Mouse (Mus musculus) hindbrain, embryonic 10.5 days (tissue): ENCODE results near the gene Rae1. TPM values are rescaled to one million over a fixed set of nuclear protein-coding genes. Genes with fewer than 3 reads are reported as not detected.

Source experiments
- DNase-seq: peaks from one replicate; pipeline ENCODE4 v3.0.0-alpha.2; 2017; ENCODE audit warnings: low spot score
- H3K27ac ChIP-seq: fragments of 300-500 bp; sonication (generic); 2 replicates; pipeline ENCODE4 v1.5.1; 2016; ENCODE audit warnings: mild to moderate bottlenecking, moderate library complexity
- H3K27me3 ChIP-seq: fragments of 300-500 bp; sonication (generic); 2 replicates; pipeline ENCODE4 v1.6.1; 2016; ENCODE audit warnings: mild to moderate bottlenecking; ENCODE audit not compliant: poor library complexity, insufficient read depth, severe bottlenecking
- H3K36me3 ChIP-seq: fragments of 300-500 bp; sonication (generic); 2 replicates; pipeline ENCODE4 v1.6.1; 2016; ENCODE audit warnings: mild to moderate bottlenecking, moderate library complexity
- H3K4me1 ChIP-seq: fragments of 300-500 bp; sonication (generic); replicated peaks from 2 replicates; pipeline ENCODE4 v1.6.1; 2016; ENCODE audit warnings: mild to moderate bottlenecking
- H3K4me3 ChIP-seq: fragments of 300-500 bp; sonication (generic); 2 replicates; pipeline ENCODE4 v1.5.1; 2016; ENCODE audit warnings: mild to moderate bottlenecking, moderate library complexity
- H3K9me3 ChIP-seq: fragments of 300-500 bp; sonication (generic); 2 replicates; pipeline ENCODE4 v1.6.1; 2016; ENCODE audit warnings: mild to moderate bottlenecking, moderate library complexity
- WGBS: fragments of 180-500 bp; shearing (Covaris S2); methylation state at CpG from one replicate; pipeline ENCODE4 v1.1.7; 2016; 5-methylcytosine and 5-hydroxymethylcytosine counted together
- polyA plus RNA-seq: library from polyadenylated mRNA; unstranded; fragments of >200 nt; fragmentation: Nextera tagmentation; extraction: Ambion mirVana; gene quantifications from 2 replicates; pipeline ENCODE4 v1.2.1, GENCODE M21; 2016

Rae1 gene
- polyA plus RNA-seq, 1 experiment from 2014 or later = 158 TPM

- H3K27ac ChIP-seq = no peak overlapping the region
- WGBS = 34% methylated on average over 7 of the region's 7 CpGs
- peaks cover 41% of the 10 kb centered on the region for H3K4me1 ChIP-seq
These were observed 25.2 kb upstream of the Rae1 start for GRCm38 (mm10) chr2:172974701-172975100.

DNA sequence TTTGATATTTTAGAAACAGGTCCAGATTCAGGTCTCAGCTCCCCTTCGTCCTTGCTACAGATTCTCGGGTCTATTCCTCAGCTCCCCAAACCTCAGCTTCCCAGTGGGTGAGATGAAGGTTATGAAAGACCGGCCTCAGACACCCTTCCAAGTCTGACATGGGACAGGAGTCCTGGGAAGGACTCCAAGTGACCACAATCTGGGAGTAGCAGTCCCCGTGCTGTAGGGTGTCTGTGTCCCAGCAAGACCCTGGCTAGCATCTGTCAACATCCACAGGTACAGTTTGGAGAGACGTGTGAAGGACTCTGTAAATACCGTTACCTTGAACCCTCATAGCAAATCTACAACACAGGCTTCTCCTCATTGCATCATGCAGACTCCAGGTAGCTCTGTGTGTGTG, 24.8 kb upstream of the Rae1 start:
- peaks cover 8% of the 10 kb centered on the region for H3K9me3 ChIP-seq
- H3K4me1 ChIP-seq = peaks cover 41% of the 10 kb centered on the region
- 85% methylated on average over 6 of the region's 6 CpGs for WGBS
- no peak overlapping the region for H3K27ac ChIP-seq
- no peak for DNase-seq
- H3K36me3 ChIP-seq = no peaks in the 10 kb centered on the region
- peaks cover 19% of the 10 kb centered on the region for H3K27me3 ChIP-seq
- H3K4me3 ChIP-seq = no peak overlapping the region

More at GRCm38 (mm10) chr2:172974701-172975100, 25.2 kb upstream of the Rae1 start:
- Histone ChIP-seq H3K36me3 (no peaks in the 10 kb centered on the region), H3K27me3 (peaks cover 19% of the 10 kb centered on the region), H3K9me3 (peaks cover 4% of the 10 kb centered on the region), H3K4me3 (no peak overlapping the region)
- no peak for DNase-seq

DNA sequence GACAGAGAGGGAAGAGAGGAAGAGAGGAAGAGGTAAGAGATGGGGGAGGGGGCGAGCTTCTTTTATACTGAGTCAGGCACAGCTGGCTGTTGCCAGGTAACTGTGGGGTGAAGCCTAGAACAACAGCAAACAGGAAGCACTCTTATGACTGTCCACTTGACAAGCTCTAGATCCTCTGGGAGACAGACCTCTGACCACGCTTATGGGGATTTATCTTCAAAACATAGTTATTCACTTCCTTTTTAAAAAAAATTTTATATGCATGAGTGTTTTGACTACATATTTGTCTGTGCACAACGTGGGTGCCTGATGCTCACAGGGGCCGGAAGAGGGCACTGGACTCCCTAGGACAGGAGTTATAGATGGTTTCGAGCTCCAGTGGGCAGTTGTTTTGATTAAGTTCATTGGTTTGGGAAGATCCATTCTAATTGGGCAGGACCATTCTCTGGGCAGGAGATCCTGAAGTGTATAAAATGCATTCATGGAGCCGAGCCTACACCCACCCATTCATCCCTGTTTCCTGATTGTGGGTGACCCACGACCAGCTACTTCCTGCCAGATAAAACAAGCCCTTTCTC, 23.2 kb upstream of the Rae1 start:
- Histone ChIP-seq H3K4me3 (peak overlapping the region; percentile 23; the same call in 1 of the 2 replicates), H3K36me3 (no peaks in the 10 kb centered on the region), H3K27ac (peak overlapping the region; percentile 81; the same call in 1 of the 2 replicates), H3K4me1 (peaks cover 41% of the 10 kb centered on the region), H3K9me3 (peaks cover 8% of the 10 kb centered on the region), H3K27me3 (peaks cover 19% of the 10 kb centered on the region)
- 27% methylated on average over 7 of the region's 7 CpGs for WGBS
- no peak for DNase-seq

DNA sequence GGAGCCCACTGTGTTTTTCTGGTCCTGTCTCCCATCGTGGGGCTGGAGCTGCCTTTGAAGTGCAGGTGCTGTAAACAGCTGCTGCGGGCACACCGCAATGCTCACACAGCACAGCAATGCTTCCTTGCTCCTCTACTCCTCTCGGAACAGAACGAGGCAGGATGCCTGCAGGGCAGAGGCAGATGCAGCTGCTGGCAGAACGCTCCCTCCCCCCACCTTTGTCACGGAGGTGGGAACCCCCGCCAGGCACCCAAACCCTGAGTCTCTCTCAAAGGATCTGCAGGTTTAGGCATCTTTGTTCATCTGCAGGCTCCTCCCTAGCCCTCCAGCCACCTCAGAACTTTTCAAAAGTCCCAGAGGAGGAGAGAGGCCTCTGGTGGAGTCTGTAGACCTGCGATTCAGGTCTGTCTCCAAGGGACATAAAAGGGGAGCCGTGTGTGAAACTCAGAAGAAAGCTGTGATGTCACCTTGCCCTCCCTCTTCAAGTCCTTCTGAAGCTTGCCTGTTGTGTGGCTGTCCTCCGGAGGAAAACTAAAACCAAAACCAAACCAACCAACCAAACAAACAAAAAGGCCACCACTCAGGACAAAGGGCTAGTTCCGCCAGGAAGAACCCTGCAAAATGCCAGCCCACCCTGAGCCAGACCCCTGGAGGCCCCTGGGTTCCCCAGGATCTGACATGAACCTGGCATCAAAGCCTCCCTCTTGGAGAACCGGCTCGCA, 22.3 kb upstream of the Rae1 start, which contains the start of gene Spo11:
TSS of gene Spo11 (plus strand) at position 292 of the 722 bp plus-strand sequence.
- H3K4me1 ChIP-seq = peaks cover 41% of the 10 kb centered on the region
- WGBS = 13% methylated on average over 14 of the region's 14 CpGs
- peak; percentile 30 for DNase-seq
- peaks cover 8% of the 10 kb centered on the region for H3K9me3 ChIP-seq
- H3K27ac ChIP-seq = peak within 1 kb of the TSS; percentile 81
- H3K36me3 ChIP-seq = no peaks in the 10 kb centered on the region
- peak within 1 kb of the TSS; percentile 23; the same call in 1 of the 2 replicates for H3K4me3 ChIP-seq
- H3K27me3 ChIP-seq = peaks cover 19% of the 10 kb centered on the region

GRCm38 (mm10) chr2:172978131-172978633, 21.7 kb upstream of the Rae1 start:
- Histone ChIP-seq H3K27me3 (peaks cover 19% of the 10 kb centered on the region), H3K4me3 (no peak overlapping the region), H3K27ac (peak overlapping the region; percentile 81; the same call in 1 of the 2 replicates), H3K9me3 (peaks cover 8% of the 10 kb centered on the region), H3K36me3 (no peaks in the 10 kb centered on the region), H3K4me1 (peaks cover 41% of the 10 kb centered on the region)
- 47% methylated on average over 4 of the region's 4 CpGs for WGBS
- no peak for DNase-seq

DNA sequence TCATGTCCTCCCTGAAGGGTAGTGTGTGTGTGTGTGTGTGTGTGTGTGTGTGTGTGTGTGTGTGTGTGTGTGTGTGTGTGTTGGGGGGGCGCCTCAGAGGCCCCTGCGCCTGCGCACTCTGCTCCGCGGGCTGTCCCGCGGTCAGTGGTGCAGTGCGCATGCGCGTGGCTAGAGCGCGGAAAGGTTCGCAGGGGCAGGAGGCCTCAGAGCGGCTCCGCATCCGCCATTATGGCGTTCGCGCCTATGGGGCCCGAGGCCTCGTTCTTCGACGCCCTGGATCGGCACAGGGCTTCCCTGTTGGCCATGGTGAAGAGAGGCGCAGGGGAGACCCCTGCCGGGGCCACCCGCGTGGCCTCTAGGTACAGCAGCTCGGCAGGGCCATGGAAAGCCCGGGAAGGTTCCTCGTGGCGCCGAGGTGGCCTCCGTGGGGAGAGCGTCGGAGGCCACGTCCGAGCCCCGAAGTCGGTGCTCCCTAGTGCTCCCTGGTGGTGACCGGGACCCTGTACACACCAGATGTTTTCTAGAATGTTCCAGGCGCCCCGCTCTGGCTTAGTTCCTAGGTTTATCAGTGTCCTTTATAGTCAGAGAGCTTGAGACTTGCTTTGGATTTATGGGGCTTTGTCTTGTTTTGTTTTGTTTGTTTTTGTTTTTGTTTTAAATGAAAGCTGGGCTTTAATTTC, 20.1 kb upstream of the Rae1 start:
- WGBS = 92% methylated on average over 42 of the region's 43 CpGs
- DNase-seq = no peak
- no peak overlapping the region for H3K27ac ChIP-seq
- peaks cover 19% of the 10 kb centered on the region for H3K27me3 ChIP-seq
- no peak overlapping the region for H3K4me3 ChIP-seq
- no peaks in the 10 kb centered on the region for H3K36me3 ChIP-seq
- peaks cover 8% of the 10 kb centered on the region for H3K9me3 ChIP-seq
- peaks cover 28% of the 10 kb centered on the region for H3K4me1 ChIP-seq

DNA sequence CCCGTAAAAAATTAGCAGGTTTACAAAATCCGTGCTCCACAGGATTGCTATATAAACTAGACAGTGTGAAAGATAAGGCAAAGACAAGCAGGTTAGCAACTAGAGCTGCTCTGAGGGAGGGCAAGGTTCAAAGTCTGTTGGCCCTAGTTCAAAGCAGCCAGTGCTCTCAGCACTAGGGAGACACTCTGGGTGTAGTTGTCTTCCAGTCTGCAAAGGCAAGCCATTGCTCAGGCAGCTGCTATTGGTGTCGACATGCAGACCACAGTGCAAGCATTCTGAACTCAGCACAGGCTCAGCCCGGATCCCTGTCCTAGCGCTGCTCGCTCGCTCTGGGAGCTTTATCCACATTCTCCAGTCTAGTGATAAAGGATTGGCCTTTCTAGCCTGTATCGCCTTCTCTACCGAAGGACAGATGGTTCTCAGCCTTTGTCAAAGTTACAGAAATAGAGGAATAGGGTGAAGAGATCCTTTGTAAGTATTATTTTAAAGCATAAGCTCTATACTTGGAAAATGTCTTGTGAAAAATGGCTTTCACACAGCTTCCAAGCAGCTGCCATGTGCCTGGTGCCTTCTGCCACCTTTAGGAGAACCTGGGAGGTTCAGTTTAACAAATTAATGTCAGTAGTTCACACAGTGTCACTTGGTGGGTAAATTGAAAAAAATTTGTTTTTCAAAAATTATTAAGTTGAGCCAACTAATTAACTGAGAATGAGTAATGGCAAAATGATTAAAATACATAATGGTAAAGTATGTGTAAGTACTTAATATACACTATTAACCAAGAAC, 16.9 kb upstream of the Rae1 start:
- DNase-seq = no peak
- Histone ChIP-seq H3K4me1 (peaks cover 5% of the 10 kb centered on the region), H3K27ac (no peak overlapping the region), H3K9me3 (peaks cover 8% of the 10 kb centered on the region), H3K36me3 (no peaks in the 10 kb centered on the region), H3K27me3 (peaks cover 5% of the 10 kb centered on the region), H3K4me3 (no peak overlapping the region)
- 79% methylated on average over 9 of the region's 9 CpGs for WGBS

DNA sequence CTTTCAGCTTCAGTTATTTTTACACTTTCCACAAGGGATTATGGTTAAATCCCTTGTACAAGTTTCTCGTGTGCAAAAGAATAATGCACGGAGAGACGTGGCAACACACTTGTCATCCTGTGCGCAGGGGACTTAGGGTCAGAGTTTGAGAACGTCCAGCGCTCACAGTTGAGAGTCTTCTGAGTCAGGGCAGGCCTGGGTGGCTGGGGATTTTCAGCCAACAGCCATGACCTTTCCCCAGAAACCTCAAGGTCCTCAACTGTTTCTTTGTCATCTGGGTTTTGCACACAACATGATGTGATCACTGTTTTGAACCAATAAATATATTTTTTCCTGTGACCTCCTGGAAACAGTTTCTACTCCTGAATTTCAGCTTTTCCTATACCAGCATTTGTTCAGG, 9.8 kb upstream of the Rae1 start:
- Histone ChIP-seq H3K27me3 (no peaks in the 10 kb centered on the region; the same call in none of the 2 replicates), H3K4me3 (no peak overlapping the region), H3K9me3 (no peaks in the 10 kb centered on the region), H3K4me1 (no peaks in the 10 kb centered on the region), H3K36me3 (no peaks in the 10 kb centered on the region), H3K27ac (no peak overlapping the region)
- WGBS = 86% methylated on average over 6 of the region's 6 CpGs
- no peak for DNase-seq

GRCm38 (mm10) chr2:172996207-172996606, 3.7 kb upstream of the Rae1 start:
- Histone ChIP-seq H3K9me3 (no peaks in the 10 kb centered on the region), H3K4me1 (peaks cover 14% of the 10 kb centered on the region), H3K27ac (no peak overlapping the region), H3K36me3 (0 out of 2 replicates have a peak, but pooled peaks cover under 1% of the 10 kb centered on the region), H3K27me3 (peaks cover 5% of the 10 kb centered on the region; the same call in 1 of the 2 replicates), H3K4me3 (no peak overlapping the region)
- DNase-seq = peak; percentile 75
- 19% methylated on average over 4 of the region's 4 CpGs for WGBS

DNA sequence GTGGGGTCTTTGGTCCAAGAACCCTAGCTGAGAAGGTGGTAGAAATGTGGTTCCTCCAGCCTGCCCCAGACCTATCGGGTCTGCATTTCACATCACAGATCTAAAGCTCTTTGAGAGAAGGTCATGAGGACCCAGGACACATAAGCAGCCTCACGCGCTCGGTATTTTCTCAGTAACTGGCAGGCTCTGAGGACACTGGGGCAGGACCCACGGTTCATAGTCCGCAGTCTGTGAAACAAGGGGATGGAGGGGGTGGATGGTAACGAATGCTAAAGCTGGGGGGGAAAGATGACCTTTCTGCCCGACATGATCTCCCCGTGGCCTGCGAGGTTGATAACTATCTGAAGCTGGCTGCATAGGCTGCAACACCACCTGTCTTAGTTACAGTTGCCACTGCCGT, 2.2 kb upstream of the Rae1 start:
- 73% methylated on average over 11 of the region's 11 CpGs for WGBS
- no peaks in the 10 kb centered on the region for H3K9me3 ChIP-seq
- peaks cover 5% of the 10 kb centered on the region; the same call in 1 of the 2 replicates for H3K27me3 ChIP-seq
- no peak for DNase-seq
- H3K27ac ChIP-seq = no peak overlapping the region
- H3K36me3 ChIP-seq = peaks cover 16% of the 10 kb centered on the region
- H3K4me3 ChIP-seq = no peak overlapping the region
- peaks cover 23% of the 10 kb centered on the region for H3K4me1 ChIP-seq

DNA sequence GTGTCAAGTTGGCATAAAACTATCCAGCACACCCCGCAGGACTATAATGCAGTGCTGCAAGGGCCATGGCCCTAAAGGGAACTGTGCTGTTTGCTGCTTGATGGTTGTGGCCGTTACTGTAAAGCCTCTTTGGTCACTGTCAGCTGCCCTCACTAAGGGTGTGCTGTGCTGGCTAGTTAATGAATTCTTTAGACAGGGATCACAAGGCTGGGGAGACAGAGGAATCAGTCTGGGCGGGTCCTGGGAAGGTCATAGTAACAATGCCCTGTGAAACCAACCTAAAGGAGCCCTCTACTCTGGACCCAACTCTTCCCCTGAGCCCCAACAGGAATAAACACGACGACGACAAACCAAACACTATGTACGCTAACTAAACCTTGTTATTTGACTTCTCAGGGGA, 1.4 kb upstream of the Rae1 start:
- Histone ChIP-seq H3K9me3 (no peaks in the 10 kb centered on the region), H3K4me1 (peaks cover 23% of the 10 kb centered on the region), H3K27me3 (peaks cover 5% of the 10 kb centered on the region; the same call in 1 of the 2 replicates), H3K4me3 (no peak overlapping the region), H3K27ac (no peak overlapping the region), H3K36me3 (peaks cover 23% of the 10 kb centered on the region)
- 70% methylated on average over 7 of the region's 7 CpGs for WGBS
- DNase-seq = no peak

- H3K27ac ChIP-seq = peak overlapping the region; percentile 96
These were observed 352 bp downstream of the Rae1 start for GRCm38 (mm10) chr2:173000285-173000652.

More at GRCm38 (mm10) chr2:173000285-173000652, 352 bp downstream of the Rae1 start:
- WGBS = under 1% methylated on average over 42 of the region's 42 CpGs
- H3K36me3 ChIP-seq = peaks cover 41% of the 10 kb centered on the region
- no peaks in the 10 kb centered on the region for H3K9me3 ChIP-seq
- no peak for DNase-seq
- peaks cover 23% of the 10 kb centered on the region for H3K4me1 ChIP-seq
- peaks cover 5% of the 10 kb centered on the region; the same call in 1 of the 2 replicates for H3K27me3 ChIP-seq
- peak overlapping the region; percentile 94 for H3K4me3 ChIP-seq
